Comparison of ENCODE assay signal across 12 mouse cellular contexts in genomic region chr9:9171146-9171816, GRCm38 (mm10).
A peak's percentile ranks its signal among the peaks of the same experiment; 100 is the strongest.
DNase-seq lines count a peak whose midpoint lies in the region; ATAC-seq and TF ChIP-seq lines count a peak whose summit lies in the region.
"Had no signal": no experiment of that assay in that cellular context is flagged by ENCODE, and none has a peak within 500 bp of the region (broad histone marks: within the 10 kb centered on the region; RNA-seq: fewer than 3 reads in every experiment).

No protein-coding gene starts in this region.

- H3K27me3 ChIP-seq in forebrain, embryonic 16.5 days (replicated peaks; ENCODE audit: control insufficient read depth, insufficient read depth, low read length): no peaks in the 10 kb centered on the region
- no peaks in the 10 kb centered on the region for H3K27me3 ChIP-seq in forebrain, embryonic 12.5 days
- H3K27me3 ChIP-seq in myocyte (ENCODE audit: control insufficient read depth, insufficient read depth, insufficient read length): no peaks in the 10 kb centered on the region
- H3K27me3 ChIP-seq: heart, embryonic 13.5 days; liver, embryonic 15.5 days; megakaryocyte, embryonic 14.5 days had no signal

- peak; percentile 45; the same call in 1 of the 2 replicates for ATAC-seq in forebrain, embryonic 16.5 days
- ATAC-seq in forebrain, embryonic 12.5 days (ENCODE audit: low FRiP score): no peak
- no peak for ATAC-seq in megakaryocyte progenitor cell, adult 5-6 weeks (replicated peaks; ENCODE audit: poor library complexity)
- ATAC-seq: inflammation-experienced regulatory T-cells, adult 6 months had no signal

- H3K4me3 ChIP-seq in forebrain, embryonic 16.5 days (replicated peaks; ENCODE audit: low read length): no peak overlapping the region
- H3K4me3 ChIP-seq in forebrain, embryonic 12.5 days (replicated peaks): no peak overlapping the region
- H3K4me3 ChIP-seq in left cerebral cortex, adult 2 months: no peak overlapping the region
- H3K4me3 ChIP-seq in myocyte: no peak overlapping the region
- H3K4me3 ChIP-seq: heart, embryonic 13.5 days; liver, embryonic 15.5 days; megakaryocyte, embryonic 14.5 days had no signal

- intact Hi-C loops in left cerebral cortex, adult 2 months (cut with DNase I): no loop called here
- intact Hi-C loops in left cerebral cortex, postnatal 36 days (cut with DNase I): no loop called here

- peaks cover 77% of the 10 kb centered on the region for H3K79me2 ChIP-seq in myocyte (ENCODE audit: control insufficient read depth, insufficient read depth)

- no peak overlapping the region for H3ac ChIP-seq in myocyte (ENCODE audit: control insufficient read depth, insufficient read length)

- no peak for TF ChIP-seq CTCF in left cerebral cortex, adult 2 months (IDR thresholded peaks at IDR 0.05)

- no peak overlapping the region for H3K9ac ChIP-seq in forebrain, embryonic 16.5 days (replicated peaks; ENCODE audit: low read depth, low read length)
- H3K9ac ChIP-seq in forebrain, embryonic 12.5 days: no peak overlapping the region
- H3K9ac ChIP-seq: heart, embryonic 13.5 days; liver, embryonic 15.5 days had no signal

- H3K36me3 ChIP-seq in forebrain, embryonic 16.5 days (ENCODE audit: control insufficient read depth, insufficient read depth): no peaks in the 10 kb centered on the region
- H3K36me3 ChIP-seq in forebrain, embryonic 12.5 days (replicated peaks): no peaks in the 10 kb centered on the region
- H3K36me3 ChIP-seq in myocyte (ENCODE audit: control insufficient read depth, insufficient read depth): no peaks in the 10 kb centered on the region
- H3K36me3 ChIP-seq: heart, embryonic 13.5 days; liver, embryonic 15.5 days had no signal

- DNase-seq in left cerebral cortex, adult 2 months (ENCODE audit: extremely low spot score in 1 of 2, low spot score in 2 of 2): no peak
- DNase-seq in left cerebral cortex, postnatal 36 days (ENCODE audit: low spot score in 2 of 2): no peak
- peak; percentile 54 for DNase-seq in fat pad, adult 2 months (ENCODE audit: extremely low read depth, low read depth, low spot score)
- no peak for DNase-seq in cerebellum, postnatal 14 days

- H3K9me3 ChIP-seq in forebrain, embryonic 16.5 days (ENCODE audit: control insufficient read depth, low read length): no peaks in the 10 kb centered on the region
- H3K9me3 ChIP-seq in forebrain, embryonic 12.5 days: no peaks in the 10 kb centered on the region
- H3K9me3 ChIP-seq: heart, embryonic 13.5 days; liver, embryonic 15.5 days had no signal

- 86% methylated on average over 5 of the region's 5 CpGs for WGBS in forebrain, embryonic 16.5 days
- 81% methylated on average over 5 of the region's 5 CpGs for WGBS in forebrain, embryonic 12.5 days

- TF ChIP-seq POLR2A in myocyte (IDR thresholded peaks at IDR 0.05; ENCODE audit: insufficient read length, low read depth): no peak

- no peaks in the 10 kb centered on the region for H3K4me1 ChIP-seq in forebrain, embryonic 16.5 days (replicated peaks; ENCODE audit: control insufficient read depth, insufficient read depth, low read length)
- H3K4me1 ChIP-seq in forebrain, embryonic 12.5 days: no peaks in the 10 kb centered on the region
- H3K4me1 ChIP-seq: liver, embryonic 15.5 days; megakaryocyte, embryonic 14.5 days had no signal

- no peak overlapping the region for H3K27ac ChIP-seq in forebrain, embryonic 16.5 days (ENCODE audit: low read length)
- H3K27ac ChIP-seq in forebrain, embryonic 12.5 days: no peak overlapping the region
- H3K27ac ChIP-seq in left cerebral cortex, adult 2 months: 0 out of 2 replicates have a peak overlapping the region, but pooled peaks have one; percentile 12
- H3K27ac ChIP-seq: heart, embryonic 13.5 days; liver, embryonic 15.5 days had no signal

- H3K4me2 ChIP-seq in forebrain, embryonic 16.5 days (ENCODE audit: low read length): no peak overlapping the region
- no peak overlapping the region for H3K4me2 ChIP-seq in forebrain, embryonic 12.5 days
- peak overlapping the region; percentile 7 for H3K4me2 ChIP-seq in myocyte (ENCODE audit: low read depth)
- H3K4me2 ChIP-seq: heart, embryonic 13.5 days; liver, embryonic 15.5 days had no signal

TF ChIP-seq in myocyte, 11 proteins besides CTCF, POLR2A, EP300 and RAD21:
- TF ChIP-seq REST (IDR thresholded peaks at IDR 0.05; ENCODE audit: insufficient read depth, insufficient read length) (no peak), SRF (IDR thresholded peaks at IDR 0.05; ENCODE audit: control insufficient read depth, insufficient read length, low read depth) (no peak), TCF12 (IDR thresholded peaks at IDR 0.05; ENCODE audit: insufficient read depth, poor library complexity, severe bottlenecking) (no peak), MYOD1 (IDR thresholded peaks at IDR 0.05; ENCODE audit: control insufficient read depth in 1 of 3, insufficient read length in 2 of 3, low read depth in 2 of 3) (no peak), USF1 (IDR thresholded peaks at IDR 0.05; ENCODE audit: low read depth) (no peak), MYOG (IDR thresholded peaks at IDR 0.05; ENCODE audit: control insufficient read depth in 1 of 3, insufficient read depth in 1 of 3, insufficient read length in 2 of 3, low read depth in 2 of 3) (no peak), CEBPB (IDR thresholded peaks at IDR 0.05; ENCODE audit: insufficient read depth, poor library complexity, severe bottlenecking) (no peak), MAX (IDR thresholded peaks at IDR 0.05; ENCODE audit: low read depth) (no peak), TCF3 (IDR thresholded peaks at IDR 0.05; ENCODE audit: insufficient read length, low read depth) (no peak), E2F4 (IDR thresholded peaks at IDR 0.05; ENCODE audit: insufficient read depth) (no peak), POLR2AphosphoS2 (IDR thresholded peaks at IDR 0.05; ENCODE audit: insufficient read length, low read depth) (no peak)
